Mouse (Mus musculus) gastrocnemius, postnatal 36 days (tissue): ENCODE data around the gene Pfkfb2. TPM values are rescaled to one million over a fixed set of nuclear protein-coding genes. Genes with fewer than 3 reads are reported as not detected.

Experiments
- DNase-seq, 2 experiments: peaks; one replicate each; pipeline ENCODE4 v3.0.0; 2022
- intact Hi-C: fragments of 180-260 bp; cut with DNase I; formaldehyde crosslinking; loops from one replicate; pipeline ENCODE4 v1.15.1; 2025
- long read RNA-seq, 2 experiments: library from polyadenylated mRNA; stranded (forward); transcript quantifications; one replicate each; pipeline ENCODE4 v2.0.0; 2021
- total RNA-seq, 2 experiments: library from RNA; stranded (reverse); gene quantifications; 2 replicates each; pipeline ENCODE4 v1.2.3; 2021

The Pfkfb2 gene
- total RNA-seq = 10 to 100 TPM in 1 of 2 experiments, 1 to 10 TPM in 1; 9.6 to 12.8 TPM
- long read RNA-seq, experiment 1, partial matches to known transcripts = 0 of 5 reads
- long read RNA-seq, experiment 1, other reads (novel, unspliced or antisense) = 5 of 5 reads
- long read RNA-seq, experiment 2, partial matches to known transcripts = 1 of 7 reads
- long read RNA-seq, experiment 2, other reads (novel, unspliced or antisense) = 6 of 7 reads

DNA sequence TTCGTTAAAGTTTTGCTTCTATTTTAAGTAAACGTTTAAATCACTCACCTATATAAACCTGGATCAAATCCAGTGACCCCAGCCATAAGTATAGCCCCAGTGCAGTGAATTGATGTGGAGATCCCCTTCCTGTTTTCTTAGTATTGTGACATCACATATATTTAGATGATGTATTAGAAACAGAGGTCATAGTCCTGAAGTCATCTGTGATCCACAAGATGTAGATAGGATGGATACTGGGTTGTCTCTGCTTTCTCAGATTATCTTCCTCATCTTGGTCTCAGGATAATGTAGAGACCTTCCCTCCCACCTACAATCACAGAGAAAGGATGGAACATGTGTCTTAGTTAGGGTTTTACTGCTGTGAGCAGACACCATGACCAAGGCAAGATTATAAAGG lies at the start of gene Pfkfb2:
Pfkfb2 (minus strand) TSS at position 101 of the 400 bp plus-strand sequence.
- DNase-seq = no peak
- intact Hi-C loops = no loop called here

DNA sequence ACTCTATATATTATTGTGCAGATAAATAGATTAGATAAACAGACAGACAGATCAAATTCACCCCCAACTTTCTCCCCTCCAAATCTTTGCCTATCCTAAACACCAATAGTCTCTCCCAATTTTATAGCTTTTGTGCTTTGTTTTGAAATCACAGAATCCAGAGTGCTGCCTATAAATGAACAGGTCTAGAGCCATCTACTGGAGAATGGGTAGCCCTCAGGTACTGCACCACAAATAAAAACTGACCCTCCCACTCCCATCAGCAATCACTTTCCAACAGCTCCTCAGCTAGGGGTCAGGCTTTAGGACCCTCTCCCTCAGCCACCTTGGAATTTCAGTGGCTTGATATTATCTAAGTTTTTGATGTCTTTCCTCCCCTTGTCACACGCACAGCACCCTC lies 47.6 kb upstream of the Pfkfb2 start:
- no peak for DNase-seq
- intact Hi-C loops = no loop called here

DNA sequence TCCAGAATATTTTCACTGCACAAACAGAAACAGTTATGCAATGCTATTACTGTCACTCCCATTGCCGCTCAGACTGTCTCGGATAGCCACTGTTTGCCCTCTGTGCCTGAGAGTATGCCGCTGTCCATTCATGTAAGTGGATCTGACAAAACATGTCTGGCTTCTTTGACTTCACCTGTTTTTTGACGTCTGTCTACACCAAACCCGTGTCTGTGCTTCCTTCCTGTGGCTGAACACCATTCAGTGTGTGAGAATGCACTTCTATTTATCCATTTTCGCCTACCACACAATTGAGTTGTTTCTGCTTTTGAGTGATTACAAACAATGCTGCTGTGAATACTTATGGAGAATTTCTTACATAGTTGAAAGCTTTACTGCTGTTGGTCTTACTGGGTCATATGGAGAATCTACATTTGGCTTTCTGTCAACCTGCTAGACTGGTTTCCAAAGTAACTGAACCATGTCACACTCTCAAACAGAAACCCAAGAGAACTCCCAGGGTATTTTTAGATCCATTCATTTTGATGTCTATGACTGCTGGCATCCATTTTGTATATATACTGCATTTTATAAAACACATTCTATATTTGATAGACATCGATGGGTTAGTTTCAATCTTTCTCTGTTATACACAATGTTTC lies 46.8 kb upstream of the Pfkfb2 start:
- DNase-seq = no peak

GRCm38 (mm10) chr1:130775234-130775633 lies 46.2 kb upstream of the Pfkfb2 start:
- no peak for DNase-seq
- intact Hi-C loops = no loop called here

More for the DNA sequence above, 46.8 kb upstream of the Pfkfb2 start:
- intact Hi-C loops = no loop called here

GRCm38 (mm10) chr1:130770981-130771494 lies 42.0 kb upstream of the Pfkfb2 start:
- DNase-seq = no peak
- intact Hi-C loops = no loop called here

DNA sequence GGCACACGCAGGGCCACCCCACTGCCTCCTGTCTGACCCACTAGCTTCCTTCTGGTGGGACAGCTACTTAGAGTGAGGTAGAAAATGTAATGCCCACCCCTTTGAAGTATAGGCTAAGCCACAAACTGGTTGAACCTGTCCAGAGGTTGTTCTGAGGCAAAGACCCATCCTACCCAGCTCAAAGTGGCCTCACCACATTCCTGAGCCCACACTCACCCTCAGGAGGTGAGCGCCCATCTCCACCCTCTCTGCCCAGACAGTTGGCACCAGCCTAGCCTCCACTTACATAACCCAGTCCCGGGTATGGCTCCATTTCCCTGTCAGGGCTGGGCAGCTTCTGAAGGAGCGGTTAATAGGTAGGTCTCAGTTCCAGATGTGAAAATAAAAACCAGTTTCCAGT lies 41.4 kb upstream of the Pfkfb2 start:
- no peak for DNase-seq
- intact Hi-C loops = no loop called here

DNA sequence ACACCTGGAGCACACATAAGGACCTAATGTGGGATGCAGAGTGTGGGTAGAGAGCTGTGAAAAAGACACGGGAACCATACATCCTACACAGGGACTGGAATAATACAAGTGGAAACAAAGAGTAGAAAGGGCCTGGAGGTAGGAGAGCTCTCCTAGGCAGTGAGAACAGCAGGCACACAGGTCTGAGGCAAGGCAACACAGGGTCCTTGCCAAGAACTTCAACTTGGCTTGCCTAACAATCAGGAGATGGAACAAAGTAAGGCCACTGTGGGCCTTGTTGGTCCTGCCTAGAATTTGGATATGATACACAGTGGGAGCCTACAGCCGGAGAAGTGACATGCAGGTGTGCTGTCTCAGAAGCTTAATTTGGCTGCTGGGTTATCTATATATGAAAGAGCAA lies 40.9 kb upstream of the Pfkfb2 start:
- no peak for DNase-seq
- intact Hi-C loops = no loop called here

- peak in 1 of 2 experiments; percentile 24 for DNase-seq
- intact Hi-C loops = no loop called here
Observed at GRCm38 (mm10) chr1:130767066-130767465, 38.0 kb upstream of the Pfkfb2 start.

- intact Hi-C loops = no loop called here
- DNase-seq = no peak
Observed at GRCm38 (mm10) chr1:130764027-130764461, 35.0 kb upstream of the Pfkfb2 start.

GRCm38 (mm10) chr1:130762045-130762760 lies 33.1 kb upstream of the Pfkfb2 start:
- no peak for DNase-seq
- intact Hi-C loops = no loop called here

DNA sequence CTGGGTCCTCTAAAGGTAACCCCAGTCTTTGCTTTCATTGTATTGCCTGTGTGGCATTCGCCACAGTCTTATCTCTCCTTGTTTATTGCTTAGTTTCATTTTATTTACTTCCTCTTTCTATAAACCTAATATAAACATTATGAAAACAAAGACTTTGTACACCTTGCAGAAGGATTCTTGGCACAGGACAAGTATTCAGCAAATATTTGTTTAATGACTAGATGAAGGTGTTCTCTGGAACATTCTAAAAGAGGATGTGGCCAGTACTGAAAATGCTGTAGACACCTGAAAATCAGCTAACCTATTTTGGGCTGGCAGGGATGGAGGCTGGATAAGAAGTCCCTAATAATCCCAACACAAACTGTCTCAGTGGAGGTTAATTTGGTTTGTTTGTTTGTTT lies 32.5 kb upstream of the Pfkfb2 start:
- intact Hi-C loops = no loop called here
- DNase-seq = no peak

DNA sequence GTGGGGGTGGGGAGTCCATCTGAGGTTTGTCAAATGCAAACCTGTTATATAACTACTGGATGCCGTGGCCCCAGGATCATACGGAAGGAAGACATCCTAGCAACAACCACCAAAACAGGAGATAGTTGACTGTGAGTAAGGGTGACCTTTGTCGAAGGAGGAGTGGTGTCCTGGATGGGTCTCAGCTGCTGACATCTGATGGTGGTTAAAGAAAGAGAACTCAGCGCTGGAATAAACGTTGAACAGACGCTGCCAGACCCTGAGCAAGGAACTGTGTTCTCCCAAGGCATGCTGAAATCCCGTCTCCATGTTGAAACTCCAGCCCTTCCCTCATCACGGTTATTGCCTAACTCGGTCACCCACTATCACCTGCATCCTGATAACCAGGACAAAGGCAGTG lies 30.6 kb upstream of the Pfkfb2 start:
- intact Hi-C loops = no loop called here
- DNase-seq = no peak

DNA sequence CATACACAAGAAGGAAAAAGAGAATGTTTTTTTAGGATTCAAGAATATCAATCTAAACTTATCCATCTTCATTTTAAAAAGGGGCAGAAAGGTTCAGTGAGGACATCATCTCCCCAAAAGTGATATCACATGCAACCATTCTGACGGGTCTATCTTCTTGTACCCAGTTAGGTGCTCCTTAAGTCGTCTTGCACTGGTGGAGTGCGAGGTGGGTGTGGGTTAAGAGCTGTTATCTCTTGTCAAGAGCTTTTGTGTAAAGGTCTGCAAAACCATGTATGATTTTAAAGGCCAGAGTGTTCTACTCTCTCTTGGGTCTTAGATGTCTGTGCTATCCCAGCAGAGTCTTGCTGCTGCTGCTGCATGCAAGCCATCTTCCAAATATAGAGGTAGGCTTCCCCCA lies 17.8 kb upstream of the Pfkfb2 start:
- intact Hi-C loops = no loop called here
- no peak for DNase-seq

GRCm38 (mm10) chr1:130745591-130745990 lies 16.5 kb upstream of the Pfkfb2 start:
- DNase-seq = no peak
- intact Hi-C loops = no loop called here

GRCm38 (mm10) chr1:130744961-130745360 lies 15.9 kb upstream of the Pfkfb2 start:
- DNase-seq = no peak
- intact Hi-C loops = no loop called here

GRCm38 (mm10) chr1:130744217-130744616 lies 15.2 kb upstream of the Pfkfb2 start:
- intact Hi-C loops = no loop called here
- no peak for DNase-seq

- DNase-seq = no peak
- intact Hi-C loops = no loop called here
Observed at GRCm38 (mm10) chr1:130743775-130744174, 14.7 kb upstream of the Pfkfb2 start.

DNA sequence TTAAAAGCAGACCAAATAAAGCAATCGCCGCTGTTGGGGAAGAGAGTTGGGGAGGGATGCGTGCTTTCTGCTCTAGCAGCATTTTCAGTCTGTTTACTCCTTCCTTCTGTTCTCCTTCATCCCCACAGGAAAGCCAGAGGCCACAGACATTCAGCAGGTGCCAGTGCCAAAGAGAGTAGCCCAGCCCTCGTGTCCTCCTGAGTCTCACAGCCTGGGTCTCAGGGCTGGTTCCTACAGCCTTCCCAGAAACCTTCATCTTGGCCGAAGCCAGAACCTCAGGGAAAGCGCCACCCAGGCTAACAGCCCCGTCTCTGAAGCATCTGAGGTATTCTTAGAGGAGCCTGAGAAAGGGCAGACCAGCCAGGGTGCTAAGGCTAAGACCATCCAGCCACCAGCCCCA lies 13.1 kb upstream of the Pfkfb2 start:
- intact Hi-C loops = no loop called here
- DNase-seq = no peak

DNA sequence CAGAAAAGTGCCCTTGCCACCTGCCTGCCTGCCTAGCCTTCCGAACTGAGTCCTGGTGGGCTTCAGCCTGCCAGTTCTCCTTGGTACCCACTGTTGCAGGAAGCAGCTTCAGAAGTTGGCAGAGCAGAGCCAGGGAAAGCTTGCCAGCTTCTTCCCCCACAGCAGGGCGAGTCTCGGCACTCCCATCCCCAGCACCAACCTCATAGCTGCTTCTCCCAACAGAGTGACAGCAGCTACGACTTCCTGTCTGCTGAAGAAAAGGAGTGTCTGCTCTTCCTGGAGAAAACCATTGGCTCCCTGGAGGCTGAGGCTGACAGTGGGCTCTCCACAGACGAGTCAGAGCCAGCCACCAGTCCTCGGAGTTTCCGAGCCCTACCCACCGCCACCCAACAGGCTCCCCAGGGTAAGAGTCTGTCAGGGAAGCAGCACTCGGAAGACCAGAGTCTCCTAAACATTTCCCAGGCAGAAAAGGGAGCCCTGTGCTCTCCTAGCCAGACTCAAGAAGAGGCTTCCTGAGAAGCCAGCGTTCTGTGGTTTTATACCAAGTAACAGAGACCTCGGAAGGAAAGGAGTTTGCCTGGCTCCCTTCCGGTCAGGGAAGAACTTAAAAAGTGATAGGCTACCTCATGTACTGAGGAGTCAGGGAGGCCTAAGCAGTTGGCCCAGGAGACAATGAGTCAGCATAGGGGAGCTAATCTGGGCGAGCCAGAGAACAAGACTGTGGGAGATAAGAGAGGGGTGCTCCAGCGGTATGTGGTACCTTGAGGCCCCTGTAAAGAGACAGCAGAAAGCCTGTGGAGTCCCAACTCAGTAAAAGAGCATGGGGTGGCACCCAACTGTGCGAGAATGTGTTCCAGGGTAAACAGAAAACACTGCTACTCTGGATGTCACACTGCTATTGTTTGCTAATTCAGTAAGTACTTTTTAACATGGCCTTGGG lies 12.0 kb upstream of the Pfkfb2 start:
- intact Hi-C loops = no loop called here

GRCm38 (mm10) chr1:130740227-130740648 lies 11.2 kb upstream of the Pfkfb2 start:
- DNase-seq = no peak
- intact Hi-C loops = no loop called here

More for the DNA sequence above, 12.0 kb upstream of the Pfkfb2 start:
- DNase-seq = no peak
